Mouse (Mus musculus): ENCODE measurements around the gene Olfr250. TPM values are rescaled to one million over a fixed set of nuclear protein-coding genes. Genes with fewer than 3 reads are reported as not detected.
"Not testable (repeated sequence)": the region's sequence is repeated elsewhere in the genome, so short reads cannot be mapped to it uniquely, and the experiment has no call there.

Olfr250 gene
- polyA plus RNA-seq (2016; fragmentation: Nextera tagmentation; extraction: Ambion mirVana) = not detected in 2 replicates

GRCm38 (mm10) chr9:38366596-38366995 is at the start of gene Olfr250:
TSS of gene Olfr250 (plus strand) at chr9:38366896.
- no peak within 1 kb of the TSS for H3K4me3 ChIP-seq
- H3K27ac ChIP-seq = no peak within 1 kb of the TSS
- H3K27me3 ChIP-seq (ENCODE audit: poor library complexity, severe bottlenecking) = no peaks in the 10 kb centered on the region
- H3K36me3 ChIP-seq (replicated peaks) = no peaks in the 10 kb centered on the region
- DNase-seq (ENCODE audit: extremely low spot score, low spot score) = no peak
- no peaks in the 10 kb centered on the region for H3K9me3 ChIP-seq
- H3K4me1 ChIP-seq = no peaks in the 10 kb centered on the region
- 88% methylated on average over 2 of the region's 2 CpGs for WGBS

- no peaks in the 10 kb centered on the region for H3K36me3 ChIP-seq (replicated peaks)
- DNase-seq (ENCODE audit: extremely low spot score, low spot score) = no peak
- H3K4me3 ChIP-seq = no peak within 1 kb of the TSS
- WGBS = 87% methylated on average over 3 of the region's 3 CpGs
- H3K27me3 ChIP-seq (ENCODE audit: poor library complexity, severe bottlenecking) = no peaks in the 10 kb centered on the region
- H3K27ac ChIP-seq = no peak within 1 kb of the TSS
- H3K9me3 ChIP-seq = no peaks in the 10 kb centered on the region
- no peaks in the 10 kb centered on the region for H3K4me1 ChIP-seq
Measured at GRCm38 (mm10) chr9:38328760-38329159, 37.9 kb upstream of the Olfr250 start, which contains the start of gene Olfr25. TSS of gene Olfr25 (plus strand) at chr9:38329060.

GRCm38 (mm10) chr9:38348111-38348510 is 18.6 kb upstream of the Olfr250 start, which contains the start of gene Olfr898:
TSS of gene Olfr898 (plus strand) at chr9:38348411.
- Histone ChIP-seq H3K36me3 (replicated peaks) (no peaks in the 10 kb centered on the region), H3K4me3 (no peak within 1 kb of the TSS), H3K27me3 (ENCODE audit: poor library complexity, severe bottlenecking) (no peaks in the 10 kb centered on the region), H3K27ac (no peak within 1 kb of the TSS), H3K4me1 (no peaks in the 10 kb centered on the region), H3K9me3 (no peaks in the 10 kb centered on the region)
- WGBS = 91% methylated on average over 4 of the region's 4 CpGs
- DNase-seq (ENCODE audit: extremely low spot score, low spot score) = no peak

GRCm38 (mm10) chr9:38376786-38377185 is 10.1 kb downstream of the Olfr250 start, which contains the start of gene Olfr251:
TSS of gene Olfr251 (plus strand) at chr9:38377086.
- Histone ChIP-seq H3K36me3 (replicated peaks) (no peaks in the 10 kb centered on the region), H3K27me3 (ENCODE audit: poor library complexity, severe bottlenecking) (no peaks in the 10 kb centered on the region), H3K9me3 (no peaks in the 10 kb centered on the region), H3K27ac (no peak within 1 kb of the TSS), H3K4me3 (no peak within 1 kb of the TSS), H3K4me1 (no peaks in the 10 kb centered on the region)
- 78% methylated on average over 2 of the region's 2 CpGs for WGBS
- DNase-seq (ENCODE audit: extremely low spot score, low spot score) = no peak

- WGBS = 88% methylated on average over 1 of the region's 1 CpGs
- no peak within 1 kb of the TSS for H3K4me3 ChIP-seq
- DNase-seq (ENCODE audit: extremely low spot score, low spot score) = no peak
- no peaks in the 10 kb centered on the region for H3K27me3 ChIP-seq (ENCODE audit: poor library complexity, severe bottlenecking)
- no peak within 1 kb of the TSS for H3K27ac ChIP-seq
- no peaks in the 10 kb centered on the region for H3K9me3 ChIP-seq
- no peaks in the 10 kb centered on the region for H3K4me1 ChIP-seq
- H3K36me3 ChIP-seq (replicated peaks) = no peaks in the 10 kb centered on the region
Measured at GRCm38 (mm10) chr9:38401398-38401797, 34.7 kb downstream of the Olfr250 start, which contains the start of gene Olfr147. TSS of gene Olfr147 (plus strand) at chr9:38401698.

- not testable (repeated sequence) for H3K4me3 ChIP-seq; H3K27me3 ChIP-seq (ENCODE audit: poor library complexity, severe bottlenecking); H3K36me3 ChIP-seq (replicated peaks); H3K4me1 ChIP-seq; H3K27ac ChIP-seq; DNase-seq (ENCODE audit: extremely low spot score, low spot score); H3K9me3 ChIP-seq
- WGBS = 96% methylated on average over 3 of the region's 3 CpGs
Measured at GRCm38 (mm10) chr9:38407502-38407901, 40.8 kb downstream of the Olfr250 start.

- not testable (repeated sequence) for DNase-seq (ENCODE audit: extremely low spot score, low spot score)
Measured at GRCm38 (mm10) chr9:38413502-38413901, 46.8 kb downstream of the Olfr250 start.

More at GRCm38 (mm10) chr9:38413502-38413901, 46.8 kb downstream of the Olfr250 start:
- peaks cover 25% of the 10 kb centered on the region; the same call in 1 of the 2 replicates for H3K9me3 ChIP-seq
- not testable (repeated sequence) for H3K4me3 ChIP-seq; H3K27ac ChIP-seq; H3K36me3 ChIP-seq (replicated peaks); H3K27me3 ChIP-seq (ENCODE audit: poor library complexity, severe bottlenecking); H3K4me1 ChIP-seq
- WGBS = 96% methylated on average over 14 of the region's 14 CpGs

Other genes with a start within 250 kb of the Olfr250 start
- gene Olfr890, start 224.4 kb upstream of the Olfr250 start, polyA plus RNA-seq (2016; fragmentation: Nextera tagmentation; extraction: Ambion mirVana) = not detected in 2 replicates
- gene Olfr891, start 186.1 kb upstream of the Olfr250 start, polyA plus RNA-seq (2016; fragmentation: Nextera tagmentation; extraction: Ambion mirVana) = not detected in 2 replicates
- gene Olfr893, start 158.5 kb upstream of the Olfr250 start, polyA plus RNA-seq (2016; fragmentation: Nextera tagmentation; extraction: Ambion mirVana) = not detected in 2 replicates
- not detected in 2 replicates for gene Olfr894, start 148.8 kb upstream of the Olfr250 start, polyA plus RNA-seq (2016; fragmentation: Nextera tagmentation; extraction: Ambion mirVana)
- gene Olfr143, start 114.1 kb upstream of the Olfr250 start, polyA plus RNA-seq (2016; fragmentation: Nextera tagmentation; extraction: Ambion mirVana) = not detected in 2 replicates
- gene Olfr895, start 99.0 kb upstream of the Olfr250 start, polyA plus RNA-seq (2016; fragmentation: Nextera tagmentation; extraction: Ambion mirVana) = not detected in 2 replicates
- gene Olfr896-ps1, start 75.8 kb upstream of the Olfr250 start, polyA plus RNA-seq (2016; fragmentation: Nextera tagmentation; extraction: Ambion mirVana) = not detected in 2 replicates
- not detected in 2 replicates for gene Olfr25, start 37.8 kb upstream of the Olfr250 start, polyA plus RNA-seq (2016; fragmentation: Nextera tagmentation; extraction: Ambion mirVana)
- not detected in 2 replicates for gene Olfr898, start 18.5 kb upstream of the Olfr250 start, polyA plus RNA-seq (2016; fragmentation: Nextera tagmentation; extraction: Ambion mirVana)
- gene Olfr251, start 10.2 kb downstream of the Olfr250 start, polyA plus RNA-seq (2016; fragmentation: Nextera tagmentation; extraction: Ambion mirVana) = not detected in 2 replicates
- gene Olfr147, start 34.8 kb downstream of the Olfr250 start, polyA plus RNA-seq (2016; fragmentation: Nextera tagmentation; extraction: Ambion mirVana) = not detected in 2 replicates
- not detected in 2 replicates for gene Olfr901, start 62.6 kb downstream of the Olfr250 start, polyA plus RNA-seq (2016; fragmentation: Nextera tagmentation; extraction: Ambion mirVana)
- not detected in 2 replicates for gene Olfr902, start 80.8 kb downstream of the Olfr250 start, polyA plus RNA-seq (2016; fragmentation: Nextera tagmentation; extraction: Ambion mirVana)
- gene Olfr904, start 96.2 kb downstream of the Olfr250 start, polyA plus RNA-seq (2016; fragmentation: Nextera tagmentation; extraction: Ambion mirVana) = not detected in 2 replicates
- gene Olfr905, start 104.2 kb downstream of the Olfr250 start, polyA plus RNA-seq (2016; fragmentation: Nextera tagmentation; extraction: Ambion mirVana) = not detected in 2 replicates
- gene Olfr906, start 120.2 kb downstream of the Olfr250 start, polyA plus RNA-seq (2016; fragmentation: Nextera tagmentation; extraction: Ambion mirVana) = not detected in 2 replicates
- not detected in 2 replicates for gene Olfr907, start 128.9 kb downstream of the Olfr250 start, polyA plus RNA-seq (2016; fragmentation: Nextera tagmentation; extraction: Ambion mirVana)
- not detected in 2 replicates for gene Olfr911-ps1, start 154.7 kb downstream of the Olfr250 start, polyA plus RNA-seq (2016; fragmentation: Nextera tagmentation; extraction: Ambion mirVana)
- gene Olfr910, start 171.0 kb downstream of the Olfr250 start, polyA plus RNA-seq (2016; fragmentation: Nextera tagmentation; extraction: Ambion mirVana) = not detected in 2 replicates
- gene Olfr912, start 213.3 kb downstream of the Olfr250 start, polyA plus RNA-seq (2016; fragmentation: Nextera tagmentation; extraction: Ambion mirVana) = not detected in 2 replicates
- gene Olfr913, start 225.9 kb downstream of the Olfr250 start, polyA plus RNA-seq (2016; fragmentation: Nextera tagmentation; extraction: Ambion mirVana) = not detected in 2 replicates
- not detected in 2 replicates for gene Olfr914, start 238.2 kb downstream of the Olfr250 start, polyA plus RNA-seq (2016; fragmentation: Nextera tagmentation; extraction: Ambion mirVana)